Mouse (Mus musculus): ENCODE results near the gene Olfr1264.

Olfr1264 gene

DNA sequence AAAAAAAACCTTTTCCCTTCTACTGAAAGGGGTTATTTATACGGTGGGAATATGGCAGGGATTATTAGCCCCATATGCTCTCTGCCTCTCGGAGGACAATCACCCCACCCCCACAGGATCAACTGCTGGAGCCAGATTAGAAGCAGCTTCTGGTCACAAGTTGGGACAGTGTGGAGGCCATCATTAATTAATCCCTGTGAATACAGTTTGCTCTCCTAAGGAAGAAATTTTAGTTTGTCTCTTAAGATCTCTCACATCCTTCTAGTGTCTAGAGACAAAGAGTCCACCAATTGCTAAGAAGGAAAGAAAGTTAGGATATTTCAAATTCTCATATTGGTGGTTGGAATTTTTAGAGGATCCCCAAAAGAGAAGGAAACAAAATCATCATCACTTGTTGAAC, at the start of gene Olfr1264:
TSS of gene Olfr1264 (minus strand) at position 101 of the 400 bp plus-strand sequence.
- DNase-seq (ENCODE audit: low read depth, low spot score), result no peak

DNA sequence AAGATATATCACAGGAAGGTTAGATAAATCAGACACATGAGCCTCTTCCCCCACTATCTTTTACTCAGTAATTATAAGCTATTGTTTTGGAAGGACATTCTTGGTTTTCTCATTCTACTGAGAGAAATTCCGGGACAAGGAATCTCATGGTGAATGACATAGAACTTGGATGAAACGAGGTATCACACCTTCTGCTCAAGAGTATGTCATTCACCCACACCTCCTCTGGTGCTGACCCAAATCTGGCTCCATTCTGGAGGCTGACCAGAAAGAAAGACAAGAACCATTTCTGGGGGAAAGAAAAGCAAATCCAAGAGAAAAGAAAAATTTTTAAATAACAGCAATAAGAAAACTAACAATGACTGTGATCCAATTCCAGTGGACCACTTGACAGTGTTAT, 44.7 kb upstream of the Olfr1264 start:
- DNase-seq (ENCODE audit: low read depth, low spot score), result no peak

DNA sequence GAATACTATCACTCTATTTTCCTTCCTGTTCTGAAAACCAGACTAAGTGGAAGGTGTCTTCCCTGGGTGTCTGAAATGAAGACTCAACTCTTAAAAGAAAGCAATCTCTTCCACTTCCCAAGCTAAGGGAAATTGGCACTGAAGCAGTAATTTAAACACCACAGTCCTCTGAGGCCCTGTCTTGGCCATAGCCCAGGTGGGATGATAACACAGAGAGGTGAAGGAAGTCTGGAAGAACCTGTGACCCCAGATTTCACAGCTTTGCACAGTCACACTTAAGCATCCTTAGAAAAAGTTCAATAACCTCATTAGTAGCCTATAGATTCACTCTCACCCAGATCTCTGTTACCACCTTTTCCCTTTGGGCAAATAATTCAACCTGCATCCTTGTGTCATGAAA, 38.1 kb upstream of the Olfr1264 start, which contains the start of gene Olfr140:
TSS of gene Olfr140 (minus strand) at position 101 of the 400 bp plus-strand sequence.
- no peak for DNase-seq (ENCODE audit: low read depth, low spot score)

DNA sequence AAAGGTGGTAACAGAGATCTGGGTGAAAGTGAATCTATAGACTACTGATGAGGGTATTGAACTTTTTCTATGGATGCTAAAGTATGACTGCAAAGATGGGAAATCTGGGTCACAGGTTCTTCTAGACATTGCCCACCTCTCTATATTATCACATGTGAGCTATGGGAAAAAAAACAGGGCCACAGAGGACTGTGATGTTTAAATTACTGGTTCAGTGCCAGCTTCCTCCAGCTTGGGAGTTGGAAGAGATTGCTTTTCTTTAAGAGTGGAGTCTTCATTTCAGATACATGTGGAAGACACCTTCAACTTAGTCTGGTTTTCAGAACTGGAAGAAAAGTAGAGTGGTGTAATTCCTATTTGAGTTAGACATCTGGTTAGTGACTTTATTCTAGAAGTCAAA, 9.7 kb upstream of the Olfr1264 start, which contains the start of gene Olfr1265:
TSS of gene Olfr1265 (plus strand) at position 301 of the 400 bp plus-strand sequence.
- no peak for DNase-seq (ENCODE audit: low read depth, low spot score)

DNA sequence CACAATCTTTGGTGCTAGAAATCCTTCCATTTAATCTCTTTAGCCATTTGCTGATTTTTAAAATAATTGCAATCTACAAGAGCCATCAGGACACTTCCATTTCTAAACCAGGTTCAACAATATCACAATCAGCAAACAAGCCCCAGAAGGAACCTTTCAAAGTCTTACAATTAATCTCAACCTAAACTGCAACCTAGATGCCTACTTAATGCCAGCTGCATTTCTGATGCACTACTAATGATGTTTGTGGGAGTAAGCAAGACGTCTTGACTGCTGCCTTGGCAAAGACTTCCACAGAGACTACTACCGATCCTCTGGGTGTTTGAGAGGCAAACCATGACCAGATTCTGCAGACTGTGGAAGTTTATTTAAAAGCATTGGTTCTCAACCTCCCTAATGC, 13.5 kb downstream of the Olfr1264 start, which contains the start of gene Olfr1263:
TSS of gene Olfr1263 (plus strand) at position 301 of the 400 bp plus-strand sequence.
- DNase-seq (ENCODE audit: low read depth, low spot score), result no peak

DNA sequence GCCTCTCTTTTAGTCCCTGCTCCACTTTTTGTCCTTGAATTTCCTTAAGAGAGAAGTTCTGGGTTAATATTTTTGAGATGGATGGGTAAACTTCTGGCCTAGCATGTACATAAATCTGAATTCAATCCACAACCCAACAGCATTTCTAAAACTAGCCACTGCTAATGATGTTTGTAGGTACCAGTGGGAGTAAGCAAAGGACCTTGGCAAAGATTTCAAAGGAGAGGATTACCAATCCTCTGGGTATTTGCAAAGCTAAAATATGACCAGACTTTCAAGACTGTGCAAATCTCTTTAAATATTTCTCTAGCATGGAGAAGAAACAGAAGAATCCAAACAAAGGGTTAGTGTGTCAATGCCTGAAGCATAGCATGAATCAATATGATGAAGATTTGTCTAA, 25.5 kb downstream of the Olfr1264 start, which contains the start of gene Olfr1262:
TSS of gene Olfr1262 (plus strand) at position 301 of the 400 bp plus-strand sequence.
- no peak for DNase-seq (ENCODE audit: low read depth, low spot score)

DNA sequence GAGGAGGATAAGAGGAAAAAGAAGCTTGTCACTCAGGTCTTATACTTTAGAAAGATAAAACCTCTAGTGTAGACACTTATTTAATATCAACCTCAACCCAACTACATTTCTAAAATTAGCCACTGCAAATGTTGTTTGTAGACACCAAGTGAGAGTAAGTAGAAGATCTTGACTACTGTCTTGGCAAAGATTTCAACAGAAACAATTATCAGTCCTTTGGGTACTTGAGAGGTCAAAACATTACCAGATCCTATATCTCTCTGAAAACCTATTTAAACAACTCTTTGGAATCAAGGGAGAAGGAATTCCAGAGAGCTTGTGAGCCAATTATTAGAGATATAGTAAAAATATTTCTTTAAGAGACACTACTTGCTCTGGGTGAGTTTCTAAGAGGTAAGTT, 34.5 kb downstream of the Olfr1264 start, which contains the start of gene Olfr1261:
TSS of gene Olfr1261 (plus strand) at position 301 of the 400 bp plus-strand sequence.
- no peak for DNase-seq (ENCODE audit: low read depth, low spot score)

DNA sequence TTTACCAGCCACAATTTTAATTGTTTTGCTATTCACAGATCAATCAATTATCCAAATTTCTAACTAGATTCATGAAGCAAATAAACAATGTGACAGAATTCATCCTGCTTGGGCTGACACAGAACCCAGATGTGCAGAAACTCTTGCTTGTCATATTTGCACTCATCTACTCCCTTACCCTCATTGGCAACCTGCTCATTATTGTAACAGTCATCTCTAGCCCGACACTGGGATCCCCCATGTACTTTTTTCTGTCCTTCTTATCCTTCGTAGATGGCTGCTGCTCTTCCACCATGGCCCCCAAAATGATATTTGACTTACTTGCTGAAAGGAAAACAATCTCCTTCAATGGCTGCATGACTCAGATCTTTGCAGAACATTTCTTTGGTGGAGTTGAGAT, 47.7 kb downstream of the Olfr1264 start:
- DNase-seq (ENCODE audit: low read depth, low spot score), result no peak

DNA sequence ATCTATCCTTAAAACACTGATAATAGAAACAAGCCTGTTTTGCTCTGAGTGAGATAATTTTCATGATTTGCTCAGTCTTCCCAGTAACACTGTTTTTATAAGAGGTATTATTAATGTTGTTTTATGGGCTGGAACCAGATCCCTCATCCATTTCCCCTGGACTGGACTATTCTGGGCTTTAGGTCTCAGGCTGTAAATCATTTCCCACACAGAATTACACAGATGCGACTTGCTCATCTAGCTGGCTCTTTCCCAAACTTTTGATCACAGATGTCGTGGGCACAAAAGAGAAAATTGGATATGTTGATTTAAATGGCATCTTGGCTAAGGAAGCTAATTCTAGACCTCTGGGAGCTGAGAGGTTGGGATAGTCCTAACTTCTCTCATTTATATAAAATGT, 51.2 kb downstream of the Olfr1264 start, which contains the start of gene Olfr1260:
TSS of gene Olfr1260 (plus strand) at position 157 of the 400 bp plus-strand sequence.
- DNase-seq (ENCODE audit: low read depth, low spot score), result no peak

Measured in c-Kit-negative CD71-positive TER-119-positive erythroid progenitor cells, embryonic 14.5 days (primary cell).